Mouse (Mus musculus) C2C12 (cell line): ENCODE results near the gene Ckb. TPM values are rescaled to one million over a fixed set of nuclear protein-coding genes. Genes with fewer than 3 reads are reported as not detected.
A peak's percentile ranks its signal among the peaks of the same experiment; 100 is the strongest.

ENCODE experiments used
- H3K27me3 ChIP-seq: one replicate; pipeline ENCODE4 v1.6.1; 2011; ENCODE audit not compliant: control insufficient read depth, insufficient read depth, insufficient read length
- H3K36me3 ChIP-seq: one replicate; pipeline ENCODE4 v1.6.1; 2011; ENCODE audit not compliant: control insufficient read depth, insufficient read depth
- H3K4me3 ChIP-seq: one replicate; pipeline ENCODE4 v1.5.1; 2011; ENCODE audit warnings: mild to moderate bottlenecking, control low read depth; ENCODE audit not compliant: poor library complexity, insufficient read depth, severe bottlenecking
- H3K79me2 ChIP-seq: one replicate; pipeline ENCODE4 v1.6.1; 2011; ENCODE audit not compliant: control insufficient read depth, insufficient read depth
- H3K79me3 ChIP-seq: one replicate; pipeline ENCODE4 v1.6.1; 2011; ENCODE audit warnings: low read depth, control low read depth
- H3ac ChIP-seq: one replicate; pipeline ENCODE3; 2011; ENCODE audit warnings: low read depth; ENCODE audit not compliant: control insufficient read depth, insufficient read length
- CEBPB ChIP-seq: IDR thresholded peaks from one replicate; pipeline ENCODE4 v1.6.1; 2011; ENCODE audit warnings: low read depth, mild to moderate bottlenecking, control low read depth, moderate library complexity
- CTCF ChIP-seq: IDR thresholded peaks from one replicate; pipeline ENCODE4 v1.5.1; 2011; ENCODE audit not compliant: control insufficient read depth, insufficient read depth, insufficient read length
- FOSL1 ChIP-seq: IDR thresholded peaks from one replicate; pipeline ENCODE4 v1.8.0; 2011; ENCODE audit warnings: mild to moderate bottlenecking, low read length; ENCODE audit not compliant: poor library complexity, insufficient read depth, severe bottlenecking
- MAX ChIP-seq: IDR thresholded peaks from one replicate; pipeline ENCODE4 v1.6.1; 2011; ENCODE audit warnings: mild to moderate bottlenecking, control low read depth
- MYOD1 ChIP-seq: IDR thresholded peaks from one replicate; pipeline ENCODE4 v1.6.1; 2011; ENCODE audit warnings: low read depth; ENCODE audit not compliant: control insufficient read depth, insufficient read length
- MYOG ChIP-seq: IDR thresholded peaks from one replicate; pipeline ENCODE4 v1.6.1; 2011; ENCODE audit not compliant: control insufficient read depth, insufficient read length; ENCODE audit errors: extremely low read depth
- USF1 ChIP-seq: IDR thresholded peaks from one replicate; pipeline ENCODE4 v1.6.1; 2011; ENCODE audit warnings: low read depth, mild to moderate bottlenecking, control low read depth, moderate library complexity
- polyA plus RNA-seq: library from polyadenylated mRNA; unstranded; fragments of >200 nt; fragmentation: generic; extraction: Trizol; gene quantifications from one replicate; pipeline ENCODE4 v1.2.1, GENCODE M21; 2012; ENCODE audit warnings: missing spikeins

The Ckb gene
- polyA plus RNA-seq, 1 experiment = 61.4 TPM

- H3ac ChIP-seq = peak overlapping the region; percentile 98
- H3K4me3 ChIP-seq = peak overlapping the region; percentile 97
- H3K79me2 ChIP-seq = peaks cover 19% of the 10 kb centered on the region
- TF ChIP-seq USF1 (no peak), MYOG (no peak), MYOD1 (no peak)
- H3K27me3 ChIP-seq = no peaks in the 10 kb centered on the region
- peaks cover 16% of the 10 kb centered on the region for H3K79me3 ChIP-seq
- H3K36me3 ChIP-seq = peaks cover 31% of the 10 kb centered on the region
Measured at GRCm38 (mm10) chr12:111678997-111679396, 6.9 kb upstream of the Ckb start.

GRCm38 (mm10) chr12:111678670-111678933 is 6.5 kb upstream of the Ckb start:
- Histone ChIP-seq H3K79me2 (peaks cover 19% of the 10 kb centered on the region), H3ac (peak overlapping the region; percentile 98), H3K4me3 (peak overlapping the region; percentile 97), H3K27me3 (no peaks in the 10 kb centered on the region), H3K79me3 (peaks cover 16% of the 10 kb centered on the region), H3K36me3 (peaks cover 27% of the 10 kb centered on the region)
- no peak for TF ChIP-seq CEBPB
- TF ChIP-seq MYOG = no peak
- TF ChIP-seq MYOD1 = no peak
- TF ChIP-seq USF1 = no peak
- no peak for TF ChIP-seq CTCF
- TF ChIP-seq FOSL1 = no peak
- TF ChIP-seq MAX = no peak

- peak within 1 kb of the TSS; percentile 97 for H3K4me3 ChIP-seq
Measured at GRCm38 (mm10) chr12:111677882-111678669, 5.9 kb upstream of the Ckb start, which contains the start of gene Trmt61a. TSS of gene Trmt61a (plus strand) at chr12:111678105.

GRCm38 (mm10) chr12:111677421-111677820 is 5.3 kb upstream of the Ckb start:
- peaks cover 16% of the 10 kb centered on the region for H3K36me3 ChIP-seq
- H3ac ChIP-seq = peak overlapping the region; percentile 98
- H3K79me3 ChIP-seq = peaks cover 16% of the 10 kb centered on the region
- H3K4me3 ChIP-seq = peak overlapping the region; percentile 97
- TF ChIP-seq MYOD1 = no peak
- no peak for TF ChIP-seq USF1
- no peak for TF ChIP-seq CEBPB
- TF ChIP-seq MAX = no peak
- TF ChIP-seq CTCF = no peak
- no peaks in the 10 kb centered on the region for H3K27me3 ChIP-seq
- peaks cover 19% of the 10 kb centered on the region for H3K79me2 ChIP-seq

More at GRCm38 (mm10) chr12:111677882-111678669, 5.9 kb upstream of the Ckb start, which contains the start of gene Trmt61a:
- Histone ChIP-seq H3K79me3 (peaks cover 16% of the 10 kb centered on the region), H3K27me3 (no peaks in the 10 kb centered on the region), H3K36me3 (peaks cover 22% of the 10 kb centered on the region), H3ac (peak within 1 kb of the TSS; percentile 98), H3K79me2 (peaks cover 19% of the 10 kb centered on the region)
- TF ChIP-seq MAX = peak; percentile 96
- no peak for TF ChIP-seq FOSL1

GRCm38 (mm10) chr12:111675797-111676580 is 3.9 kb upstream of the Ckb start:
- Histone ChIP-seq H3K79me3 (peaks cover 16% of the 10 kb centered on the region), H3K79me2 (peaks cover 19% of the 10 kb centered on the region), H3K36me3 (peaks cover 7% of the 10 kb centered on the region), H3ac (no peak overlapping the region), H3K27me3 (no peaks in the 10 kb centered on the region), H3K4me3 (no peak overlapping the region)
- no peak for TF ChIP-seq MYOD1

GRCm38 (mm10) chr12:111674850-111675486 is 2.8 kb upstream of the Ckb start:
- Histone ChIP-seq H3K27me3 (no peaks in the 10 kb centered on the region), H3ac (no peak overlapping the region), H3K36me3 (no peaks in the 10 kb centered on the region), H3K79me2 (peaks cover 19% of the 10 kb centered on the region), H3K4me3 (no peak overlapping the region), H3K79me3 (peaks cover 14% of the 10 kb centered on the region)
- TF ChIP-seq CEBPB (no peak), FOSL1 (no peak), MYOG (no peak), CTCF (no peak), USF1 (no peak), MYOD1 (no peak), MAX (no peak)
